Mouse (Mus musculus) lung, adult 2 months (tissue): ENCODE measurements at regions not wholly inside any gene's neighbourhood (a gene's known extent, or its start where the extent isn't known, plus 50 kb on each side); places are given as distances from the start of the nearest gene placed in this dataset.

ENCODE experiments used
- CTCF ChIP-seq: fragments of 200-500 bp; IDR thresholded peaks from 2 replicates; pipeline ENCODE4 v1.5.1; 2011; ENCODE audit warnings: mild to moderate bottlenecking, low read length, control low read depth; ENCODE audit not compliant: insufficient read depth
- POLR2A ChIP-seq: fragments of 200-500 bp; IDR thresholded peaks from 2 replicates; pipeline ENCODE4 v1.6.1; 2011; ENCODE audit warnings: low read depth, mild to moderate bottlenecking, control low read depth, low read length, borderline replicate concordance; ENCODE audit errors: extremely low read depth

GRCm38 (mm10) chr7:64074186-64074585, 79.4 kb upstream of the Trpm1 start:
- no peak for TF ChIP-seq POLR2A
- no peak for TF ChIP-seq CTCF
